Mouse (Mus musculus) limb, embryonic 11.5 days (tissue): ENCODE data around the gene Cadm4. TPM values are rescaled to one million over a fixed set of nuclear protein-coding genes. Genes with fewer than 3 reads are reported as not detected.

Source experiments
- ATAC-seq: fragments of 200-750 bp; cut with Nextera tagmentation; 2 replicates; pipeline ENCODE4 v1.8.0; 2017; ENCODE audit warnings: low read depth; ENCODE audit not compliant: insufficient number of reproducible peaks, low FRiP score, low TSS enrichment
- DNase-seq: peaks from one replicate; pipeline ENCODE4 v3.0.0-alpha.2; 2015; ENCODE audit warnings: low spot score
- H3K27ac ChIP-seq: fragments of 300-500 bp; sonication (generic); replicated peaks from 2 replicates; pipeline ENCODE4 v1.5.1; 2014; ENCODE audit warnings: low read depth, mild to moderate bottlenecking, low read length
- H3K27me3 ChIP-seq: fragments of 300-500 bp; sonication (generic); 2 replicates; pipeline ENCODE4 v1.6.1; 2014; ENCODE audit warnings: mild to moderate bottlenecking, low read length, mixed read lengths; ENCODE audit not compliant: control insufficient read depth, insufficient read depth
- H3K36me3 ChIP-seq: fragments of 300-500 bp; sonication (generic); 2 replicates; pipeline ENCODE4 v1.6.1; 2014; ENCODE audit warnings: mild to moderate bottlenecking, low read length, moderate library complexity, mixed read lengths; ENCODE audit not compliant: control insufficient read depth, insufficient read depth
- H3K4me1 ChIP-seq: fragments of 300-500 bp; sonication (generic); 2 replicates; pipeline ENCODE4 v1.6.1; 2014; ENCODE audit warnings: low read length, mixed read lengths; ENCODE audit not compliant: control insufficient read depth, insufficient read depth
- H3K4me2 ChIP-seq: fragments of 300-500 bp; sonication (generic); 2 replicates; pipeline ENCODE4 v1.6.1; 2014; ENCODE audit warnings: low read depth, mild to moderate bottlenecking, moderate library complexity; ENCODE audit not compliant: severe bottlenecking
- H3K4me3 ChIP-seq: fragments of 300-500 bp; sonication (generic); 2 replicates; pipeline ENCODE4 v1.5.1; 2014; ENCODE audit warnings: low read depth, low read length
- H3K9ac ChIP-seq: fragments of 300-500 bp; sonication (generic); 2 replicates; pipeline ENCODE4 v1.6.1; 2014; ENCODE audit warnings: mild to moderate bottlenecking, low read length
- H3K9me3 ChIP-seq: fragments of 300-500 bp; sonication (generic); 2 replicates; pipeline ENCODE4 v1.6.1; 2016; ENCODE audit warnings: low read length; ENCODE audit not compliant: control insufficient read depth
- WGBS: fragments of 180-500 bp; shearing (Covaris S2); extraction: QIAGEN DNeasy Blood & Tissue Kit; methylation state at CpG from one replicate; pipeline ENCODE4 v1.1.7; 2014; 5-methylcytosine and 5-hydroxymethylcytosine counted together
- polyA plus RNA-seq: library from polyadenylated mRNA; unstranded; fragments of >200 nt; fragmentation: Nextera tagmentation; extraction: Ambion mirVana; gene quantifications from 2 replicates; pipeline ENCODE4 v1.2.1, GENCODE M21; 2014

The Cadm4 gene
- polyA plus RNA-seq, 1 experiment from 2014 or later = 2.2 TPM

DNA sequence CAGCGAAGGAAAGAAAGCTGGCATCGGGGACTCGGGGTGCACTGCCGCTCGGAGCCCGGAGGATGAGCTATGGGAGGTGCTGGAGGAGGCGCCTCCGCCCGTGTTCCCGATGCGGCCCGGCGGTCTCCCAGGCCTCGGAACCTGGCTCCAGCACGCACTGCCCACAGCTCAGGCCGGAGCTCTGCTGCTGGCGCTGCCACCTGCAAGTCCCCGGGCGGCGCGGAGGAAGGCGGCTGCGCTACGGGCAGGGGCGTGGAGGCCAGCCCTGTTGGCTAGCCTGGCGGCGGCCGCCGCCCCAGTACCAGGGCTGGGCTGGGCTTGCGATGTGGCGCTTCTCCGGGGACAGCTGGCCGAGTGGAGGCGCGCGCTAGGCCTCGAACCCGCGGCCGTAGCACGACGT is 52.0 kb downstream of the Cadm4 start:
- peaks cover 13% of the 10 kb centered on the region for H3K27me3 ChIP-seq
- peaks cover 7% of the 10 kb centered on the region for H3K36me3 ChIP-seq
- H3K4me3 ChIP-seq = peak overlapping the region; percentile 12
- no peak overlapping the region for H3K27ac ChIP-seq
- WGBS = 16% methylated on average over 38 of the region's 42 CpGs
- no peak for ATAC-seq
- peaks cover 16% of the 10 kb centered on the region for H3K4me1 ChIP-seq
- H3K9me3 ChIP-seq = no peaks in the 10 kb centered on the region; the same call in 1 of the 2 replicates
- peak overlapping the region; percentile 22; the same call in 1 of the 2 replicates for H3K4me2 ChIP-seq
- peak overlapping the region; percentile 17; the same call in 1 of the 2 replicates for H3K9ac ChIP-seq
- peak; percentile 34 for DNase-seq

DNA sequence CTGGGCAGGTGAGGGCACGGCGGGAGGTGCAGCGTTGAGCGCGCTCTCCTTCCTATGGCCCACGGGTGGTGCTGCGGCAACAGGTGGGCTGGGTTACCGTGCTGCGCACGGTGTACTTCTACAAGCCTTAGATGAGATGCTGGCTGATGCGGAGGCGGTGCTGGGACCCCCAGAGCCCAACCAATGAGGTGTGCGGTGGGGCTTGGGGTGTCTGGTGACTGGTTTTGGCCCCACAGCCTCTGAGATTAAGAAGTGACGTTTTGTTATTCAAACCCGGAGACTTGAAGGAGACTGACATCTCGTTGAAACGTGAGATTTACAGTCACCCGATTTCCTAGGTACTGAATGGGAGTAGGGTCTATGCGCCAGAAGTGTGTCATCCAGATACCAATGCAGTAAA is 52.5 kb downstream of the Cadm4 start:
- Histone ChIP-seq H3K36me3 (peaks cover 7% of the 10 kb centered on the region), H3K9ac (no peak overlapping the region), H3K4me3 (peak overlapping the region; percentile 12), H3K27me3 (peaks cover 13% of the 10 kb centered on the region), H3K4me1 (peaks cover 15% of the 10 kb centered on the region), H3K27ac (no peak overlapping the region), H3K4me2 (peak overlapping the region; percentile 22; the same call in 1 of the 2 replicates), H3K9me3 (no peaks in the 10 kb centered on the region; the same call in 1 of the 2 replicates)
- no peak for DNase-seq
- ATAC-seq = no peak
- 21% methylated on average over 19 of the region's 19 CpGs for WGBS

DNA sequence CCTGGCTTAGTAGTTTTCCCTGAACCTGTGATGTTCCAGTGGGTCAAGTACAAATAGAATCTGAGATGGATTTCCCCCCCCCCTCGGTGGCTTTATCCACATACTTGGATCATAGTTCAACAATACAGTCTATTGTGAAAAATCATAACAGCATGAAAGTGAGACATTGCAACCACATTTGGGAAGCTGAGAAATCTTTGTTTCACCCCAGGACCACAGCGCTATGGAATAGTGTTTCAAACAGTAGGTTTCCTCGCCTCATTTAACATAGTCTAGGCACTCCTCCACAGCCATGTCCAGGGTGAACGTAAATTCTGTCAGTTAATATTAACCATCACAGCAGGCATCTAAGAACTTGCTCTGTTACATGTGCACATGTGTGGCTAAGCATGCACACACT is 55.3 kb downstream of the Cadm4 start:
- Histone ChIP-seq H3K9me3 (no peaks in the 10 kb centered on the region), H3K27ac (no peak overlapping the region), H3K27me3 (peaks cover 13% of the 10 kb centered on the region), H3K4me3 (no peak overlapping the region), H3K36me3 (peaks cover 7% of the 10 kb centered on the region), H3K4me2 (no peak overlapping the region), H3K9ac (no peak overlapping the region), H3K4me1 (peaks cover 8% of the 10 kb centered on the region)
- ATAC-seq = no peak
- WGBS = 85% methylated on average over 4 of the region's 4 CpGs
- no peak for DNase-seq

DNA sequence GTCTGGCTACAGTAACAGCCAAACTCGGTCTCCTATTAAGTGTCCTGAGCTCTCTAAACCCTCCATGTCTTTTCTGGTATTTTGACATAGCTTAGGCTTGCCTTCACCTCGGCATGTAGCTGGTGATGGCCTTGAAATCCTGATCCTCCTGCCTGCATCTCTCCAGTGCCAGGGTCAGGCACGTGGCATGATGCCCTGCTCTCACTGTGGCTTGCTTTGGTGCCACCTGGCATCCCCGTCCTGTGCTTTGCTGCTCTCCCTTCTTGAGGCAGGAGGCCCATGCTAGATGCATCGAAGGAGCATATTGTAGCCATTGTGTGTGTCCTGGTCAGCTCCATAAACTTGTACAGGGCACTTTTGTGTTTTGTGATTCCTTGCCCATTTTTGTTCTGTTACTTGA is 55.8 kb downstream of the Cadm4 start:
- Histone ChIP-seq H3K4me2 (no peak overlapping the region), H3K4me1 (peaks cover 4% of the 10 kb centered on the region; the same call in 1 of the 2 replicates), H3K4me3 (no peak overlapping the region), H3K36me3 (peaks cover 7% of the 10 kb centered on the region), H3K9ac (no peak overlapping the region), H3K9me3 (no peaks in the 10 kb centered on the region), H3K27ac (no peak overlapping the region), H3K27me3 (peaks cover 13% of the 10 kb centered on the region)
- ATAC-seq (no peak), DNase-seq (no peak)
- 78% methylated on average over 5 of the region's 5 CpGs for WGBS

DNA sequence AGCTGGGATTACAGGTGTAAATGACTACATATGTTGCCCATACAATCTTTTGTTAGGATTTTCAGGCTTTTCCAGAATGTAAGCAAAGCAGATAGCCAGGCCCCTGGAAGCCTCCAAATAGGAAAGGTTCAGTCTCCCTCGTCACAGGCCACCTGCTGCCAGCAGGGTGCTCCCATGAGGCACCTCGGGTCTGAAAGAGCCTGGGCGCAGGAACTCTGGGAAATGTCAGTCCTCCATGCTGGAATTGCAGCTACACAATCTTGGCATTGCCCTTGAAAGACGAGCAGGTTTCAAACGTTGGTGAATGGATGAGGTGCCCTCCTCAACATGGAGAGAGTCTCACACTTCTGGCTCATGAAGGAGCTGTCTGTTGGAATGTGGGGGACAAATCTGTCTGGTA is 56.3 kb downstream of the Cadm4 start:
- peaks cover 11% of the 10 kb centered on the region for H3K27me3 ChIP-seq
- 48% methylated on average over 5 of the region's 5 CpGs for WGBS
- peaks cover 4% of the 10 kb centered on the region; the same call in 1 of the 2 replicates for H3K4me1 ChIP-seq
- H3K36me3 ChIP-seq = peaks cover 6% of the 10 kb centered on the region
- no peak overlapping the region for H3K27ac ChIP-seq
- no peak overlapping the region for H3K4me2 ChIP-seq
- H3K9me3 ChIP-seq = no peaks in the 10 kb centered on the region
- no peak overlapping the region for H3K9ac ChIP-seq
- no peak for ATAC-seq
- no peak overlapping the region for H3K4me3 ChIP-seq
- no peak for DNase-seq

DNA sequence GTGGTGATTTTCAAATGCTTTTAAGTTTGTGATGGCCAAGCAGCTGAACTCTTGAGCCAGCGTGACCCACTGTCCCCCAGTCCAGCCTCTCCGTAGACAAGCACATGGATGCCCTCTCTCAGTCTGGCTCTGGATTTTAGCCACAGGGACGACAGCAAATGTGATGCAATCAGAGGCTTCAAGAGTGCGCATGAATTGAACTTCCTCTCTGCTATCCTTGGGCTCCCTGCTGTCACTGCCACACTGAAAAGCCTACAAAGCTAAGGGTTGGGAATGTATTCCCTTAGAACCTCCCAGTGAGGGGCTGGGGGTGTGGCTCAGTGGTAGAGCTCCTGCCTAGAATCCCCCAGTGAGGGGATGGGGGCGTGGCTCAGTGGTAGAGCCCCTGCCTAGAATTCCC is 56.9 kb downstream of the Cadm4 start:
- ATAC-seq = no peak
- no peak overlapping the region for H3K4me3 ChIP-seq
- no peak overlapping the region for H3K27ac ChIP-seq
- H3K36me3 ChIP-seq = peaks cover 2% of the 10 kb centered on the region; the same call in 1 of the 2 replicates
- 84% methylated on average over 5 of the region's 5 CpGs for WGBS
- H3K27me3 ChIP-seq = peaks cover 6% of the 10 kb centered on the region
- H3K9ac ChIP-seq = no peak overlapping the region
- no peaks in the 10 kb centered on the region for H3K9me3 ChIP-seq
- no peak for DNase-seq
- no peak overlapping the region for H3K4me2 ChIP-seq
- peaks cover 4% of the 10 kb centered on the region; the same call in 1 of the 2 replicates for H3K4me1 ChIP-seq

DNA sequence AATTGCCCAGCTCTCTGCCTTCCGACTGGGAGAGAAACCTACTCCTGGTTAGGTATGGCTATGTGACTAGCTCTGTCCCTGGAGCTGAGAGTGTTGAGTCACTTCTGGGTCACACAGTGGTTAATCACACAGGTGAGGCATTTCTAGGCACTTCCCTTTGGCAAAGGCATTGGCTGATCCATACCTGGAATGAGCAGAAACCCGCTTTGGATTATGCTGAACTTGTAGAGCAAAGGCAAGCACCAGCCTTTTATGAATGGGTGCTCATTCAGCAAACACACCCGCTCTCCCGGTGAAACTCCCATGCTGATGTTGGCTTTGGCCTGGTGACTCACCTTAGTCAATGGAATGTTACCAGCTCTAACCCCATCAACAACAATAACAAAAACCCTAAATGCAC is 57.9 kb downstream of the Cadm4 start:
- Histone ChIP-seq H3K27ac (no peak overlapping the region), H3K9ac (no peak overlapping the region), H3K4me2 (no peak overlapping the region), H3K9me3 (no peaks in the 10 kb centered on the region; the same call in 1 of the 2 replicates), H3K4me1 (no peaks in the 10 kb centered on the region), H3K4me3 (no peak overlapping the region), H3K27me3 (no peaks in the 10 kb centered on the region), H3K36me3 (no peaks in the 10 kb centered on the region)
- WGBS = 94% methylated on average over 4 of the region's 4 CpGs
- ATAC-seq (no peak), DNase-seq (no peak)

DNA sequence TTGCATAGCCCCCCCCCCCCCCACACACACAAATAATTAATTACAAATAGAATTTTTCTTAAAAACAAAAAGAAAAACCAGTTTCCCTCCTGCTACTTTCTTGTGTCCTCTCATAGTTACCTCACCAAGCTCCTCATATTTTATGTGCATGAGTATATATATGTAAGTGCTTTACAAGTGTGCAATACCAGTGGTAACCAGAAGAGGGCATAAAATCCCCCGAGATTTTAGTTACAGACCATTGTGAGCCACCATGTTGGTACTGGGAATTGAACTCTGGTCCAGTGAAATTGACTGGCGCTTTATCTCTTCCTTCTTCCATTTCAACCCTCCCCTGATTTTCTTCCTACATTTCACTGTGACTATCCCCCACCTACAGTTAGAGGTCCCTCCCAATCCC is 62.7 kb downstream of the Cadm4 start:
- WGBS = 84% methylated on average over 2 of the region's 2 CpGs
- Histone ChIP-seq H3K4me3 (no peak overlapping the region), H3K4me2 (no peak overlapping the region), H3K4me1 (peaks cover 9% of the 10 kb centered on the region), H3K27ac (no peak overlapping the region), H3K9me3 (no peaks in the 10 kb centered on the region; the same call in 1 of the 2 replicates), H3K27me3 (no peaks in the 10 kb centered on the region), H3K36me3 (peaks cover 4% of the 10 kb centered on the region), H3K9ac (no peak overlapping the region)
- DNase-seq = no peak
- ATAC-seq = no peak
